Mouse (Mus musculus) G1E-ER4 (cell line): ENCODE data around the gene Hivep2. TPM values are rescaled to one million over a fixed set of nuclear protein-coding genes. Genes with fewer than 3 reads are reported as not detected.

Source experiments
- GATA1 ChIP-seq: IDR thresholded peaks from one replicate; pipeline ENCODE4 v1.8.0; 2012; ENCODE audit warnings: low read length, inconsistent platforms
- polyA plus RNA-seq: library from polyadenylated mRNA; stranded (reverse); fragments of >175 nt; gene quantifications from 2 replicates; pipeline ENCODE4 v1.2.3, GENCODE M21; 2012

Gene Hivep2
- polyA plus RNA-seq, 1 experiment = not detected

DNA sequence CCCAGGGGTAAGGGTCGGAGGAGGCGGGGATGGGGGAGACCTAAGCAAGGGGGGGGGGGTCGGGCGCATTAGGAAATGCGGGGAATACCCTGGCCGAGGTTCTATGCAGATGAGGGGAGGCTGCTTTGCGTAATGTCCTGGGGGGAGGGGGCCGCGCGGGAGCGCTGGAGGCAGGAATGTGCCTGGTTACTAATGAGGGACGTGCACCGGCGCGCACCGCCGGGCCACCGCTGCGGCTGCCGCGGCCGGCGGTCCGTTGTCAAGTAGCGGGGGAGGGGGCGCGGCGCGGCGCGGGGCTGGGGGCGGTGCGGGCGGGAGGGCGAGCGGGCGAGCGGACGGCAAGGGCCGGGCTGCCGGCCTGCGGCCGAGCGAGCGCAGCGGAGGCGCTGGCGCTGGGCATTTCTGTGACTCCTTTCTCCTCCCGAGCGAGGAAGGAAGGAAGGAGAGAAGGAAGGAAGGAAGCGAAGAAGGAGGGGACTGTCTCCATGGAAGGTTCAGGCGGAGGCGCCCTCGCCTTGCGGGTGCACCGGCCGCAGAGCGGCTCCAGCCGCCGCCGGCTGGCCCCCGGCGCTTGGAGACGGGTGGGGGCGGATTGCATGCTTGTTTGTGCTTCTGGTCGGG lies 1.1 kb downstream of the Hivep2 start:
- TF ChIP-seq GATA1 = no peak

DNA sequence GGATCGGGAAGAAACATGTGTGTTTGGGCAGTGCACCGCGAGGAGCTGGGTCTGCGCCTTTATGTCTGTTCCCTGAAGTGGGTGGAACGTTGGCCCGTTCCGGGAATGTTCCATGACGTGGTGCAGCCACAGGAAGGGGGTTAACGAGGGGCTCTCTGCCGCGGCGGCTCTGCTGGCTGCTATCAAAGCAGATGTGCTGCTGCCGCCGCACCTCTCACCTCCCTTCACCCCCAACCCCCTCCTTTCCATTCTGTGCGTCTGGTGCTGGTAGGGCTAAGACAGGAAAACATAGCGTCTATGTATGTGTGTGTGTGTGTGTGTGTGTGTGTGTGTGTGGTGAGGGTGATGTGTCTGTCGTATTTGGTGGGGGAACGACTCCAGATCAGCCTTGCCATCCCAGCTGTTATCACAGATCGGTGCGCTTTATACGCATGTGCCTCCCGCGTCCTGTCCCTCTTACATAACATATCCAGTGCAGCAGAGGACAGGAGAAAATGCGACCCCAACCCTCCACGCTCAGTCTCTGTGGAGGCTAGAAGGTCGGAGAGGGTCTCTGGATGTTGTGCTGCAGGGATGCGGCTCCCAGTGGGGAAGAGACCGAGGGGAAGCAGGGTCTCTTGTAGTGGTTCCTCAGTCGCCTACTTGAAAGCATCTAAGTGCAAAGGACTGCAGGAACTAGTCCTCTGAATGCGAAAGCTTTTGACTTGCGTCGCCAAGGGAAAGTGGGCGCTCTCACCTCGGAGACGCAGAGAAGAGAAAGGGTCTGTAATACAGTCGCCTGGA lies 1.8 kb downstream of the Hivep2 start:
- TF ChIP-seq GATA1 = no peak

DNA sequence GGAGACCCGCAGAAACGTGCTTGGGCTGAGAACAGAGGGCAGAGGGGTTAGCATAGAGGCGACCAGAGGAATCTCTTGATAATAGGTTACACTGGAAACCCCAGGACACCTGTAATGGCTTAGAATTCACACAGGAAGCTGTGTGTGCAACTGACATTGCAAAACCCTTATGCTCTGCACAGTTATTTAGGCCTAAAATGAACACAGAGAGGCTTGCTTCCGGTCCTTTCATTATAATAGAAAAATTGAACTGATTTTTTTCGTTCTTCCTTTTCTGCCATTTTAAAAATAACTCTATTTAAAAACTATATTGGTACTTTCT lies 2.3 kb downstream of the Hivep2 start:
- TF ChIP-seq GATA1 = no peak

- no peak for TF ChIP-seq GATA1
Measured at GRCm38 (mm10) chr10:13968989-13969388, 3.1 kb downstream of the Hivep2 start.

- no peak for TF ChIP-seq GATA1
Measured at GRCm38 (mm10) chr10:13970321-13970720, 4.4 kb downstream of the Hivep2 start.

DNA sequence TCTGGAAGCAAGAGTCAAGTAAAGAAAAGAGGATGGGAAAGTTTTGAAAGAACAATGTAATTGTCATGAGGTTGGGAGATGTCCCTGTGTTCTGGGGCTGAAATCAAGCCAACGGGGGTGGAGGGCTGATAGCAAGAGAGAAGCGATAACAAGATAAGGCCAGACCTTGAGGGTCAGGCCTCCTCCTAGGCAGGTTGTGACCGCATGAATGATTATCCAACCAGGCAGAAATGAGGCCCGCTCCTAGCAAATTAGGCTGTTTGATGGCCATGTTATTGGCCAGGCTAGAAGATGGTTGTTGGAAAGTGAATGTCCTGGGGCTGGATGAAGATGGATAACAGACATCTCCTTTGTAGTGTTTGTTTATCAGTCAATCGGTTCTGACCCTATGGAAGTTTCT lies 5.4 kb downstream of the Hivep2 start:
- no peak for TF ChIP-seq GATA1

- no peak for TF ChIP-seq GATA1
Measured at GRCm38 (mm10) chr10:13973563-13974179, 7.8 kb downstream of the Hivep2 start.

DNA sequence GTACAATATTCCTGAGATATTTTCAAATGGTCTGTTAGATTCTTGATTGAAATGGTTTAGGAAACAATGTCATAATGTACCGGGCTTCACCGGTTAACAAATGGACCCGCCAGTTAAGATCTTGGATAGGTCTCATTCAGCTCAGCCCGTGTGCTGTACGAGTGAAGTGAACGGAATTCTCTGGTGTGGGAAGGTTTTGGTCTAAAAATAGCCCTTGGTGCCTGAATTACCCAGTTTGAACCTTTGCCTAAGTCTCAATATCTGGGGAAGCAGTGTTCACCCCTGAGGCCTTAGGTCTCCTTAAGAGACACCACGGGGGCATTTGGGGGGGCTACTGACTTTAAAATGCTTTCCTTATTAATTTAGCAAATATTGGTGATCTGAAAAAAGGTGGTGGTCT lies 8.6 kb downstream of the Hivep2 start:
- no peak for TF ChIP-seq GATA1

DNA sequence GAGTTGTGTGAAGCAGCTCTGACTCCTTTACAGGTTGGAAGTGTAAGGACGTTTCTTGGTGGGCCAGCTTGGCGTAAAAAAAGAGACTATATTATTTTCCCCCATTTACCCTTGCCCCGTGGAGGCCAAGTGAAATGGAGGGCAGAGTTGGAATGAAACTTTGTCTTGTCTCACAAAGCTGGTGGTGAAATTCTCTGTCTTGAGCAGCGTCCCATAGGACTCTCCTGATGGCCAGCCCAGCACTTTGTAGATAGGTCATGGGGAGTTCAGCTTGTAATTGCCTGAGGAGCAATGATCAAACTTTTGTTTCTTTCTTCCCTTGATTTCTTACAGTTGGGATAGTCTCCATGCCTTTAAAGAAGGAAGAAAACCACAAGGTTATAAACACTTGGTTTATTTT lies 10.0 kb downstream of the Hivep2 start:
- TF ChIP-seq GATA1 = no peak

GRCm38 (mm10) chr10:13976267-13976666 lies 10.4 kb downstream of the Hivep2 start:
- TF ChIP-seq GATA1 = no peak

DNA sequence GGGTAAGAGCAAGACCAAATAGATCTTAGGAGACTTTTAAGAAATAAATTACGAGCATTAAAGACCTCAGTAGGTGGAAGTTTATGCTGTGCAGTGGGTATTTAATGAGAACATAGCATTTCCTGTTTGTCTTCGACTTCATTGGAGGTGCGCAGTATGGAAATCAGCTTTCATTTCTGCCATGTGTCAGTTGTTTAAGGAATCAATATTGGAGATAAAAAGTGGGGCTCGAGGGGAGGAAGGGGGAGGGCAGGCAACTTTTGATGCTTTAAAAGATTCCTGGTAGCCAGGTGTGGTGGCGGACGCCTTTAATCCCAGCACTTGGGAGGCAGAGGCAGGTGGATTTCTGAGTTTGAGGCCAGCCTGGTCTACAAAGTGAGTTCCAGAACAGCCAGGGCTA lies 16.4 kb downstream of the Hivep2 start:
- TF ChIP-seq GATA1 = no peak

DNA sequence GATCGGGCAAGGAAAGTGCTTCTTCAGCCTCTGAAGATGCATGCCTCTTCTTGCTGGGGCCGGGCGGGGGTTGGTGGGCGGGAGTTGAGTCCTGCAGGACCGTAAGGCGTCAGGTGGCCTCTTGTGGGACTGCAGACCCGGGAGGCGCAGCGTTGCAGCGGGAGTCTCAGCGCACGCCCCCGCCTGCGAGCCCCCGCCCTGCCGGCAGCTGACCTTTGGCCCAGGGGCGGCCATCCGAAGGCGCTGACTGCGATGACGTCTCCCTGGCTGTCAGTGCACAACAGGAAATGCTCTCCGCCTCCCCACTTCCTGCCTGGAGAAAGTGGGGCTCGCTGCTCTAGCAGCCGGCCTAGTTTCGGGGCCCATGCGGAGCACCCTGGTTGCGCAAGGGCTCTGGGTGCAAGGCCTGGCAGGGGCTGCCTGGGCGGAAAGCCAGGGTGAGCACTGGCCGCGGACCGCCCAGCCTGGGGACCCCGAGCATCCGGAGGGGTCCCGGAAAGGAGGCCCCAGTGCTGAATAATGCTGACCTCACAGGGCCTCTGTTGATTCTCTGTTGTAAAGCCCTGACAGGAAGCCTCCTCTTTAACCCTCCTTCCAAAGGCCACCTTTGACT lies 17.0 kb downstream of the Hivep2 start:
- TF ChIP-seq GATA1 = no peak

DNA sequence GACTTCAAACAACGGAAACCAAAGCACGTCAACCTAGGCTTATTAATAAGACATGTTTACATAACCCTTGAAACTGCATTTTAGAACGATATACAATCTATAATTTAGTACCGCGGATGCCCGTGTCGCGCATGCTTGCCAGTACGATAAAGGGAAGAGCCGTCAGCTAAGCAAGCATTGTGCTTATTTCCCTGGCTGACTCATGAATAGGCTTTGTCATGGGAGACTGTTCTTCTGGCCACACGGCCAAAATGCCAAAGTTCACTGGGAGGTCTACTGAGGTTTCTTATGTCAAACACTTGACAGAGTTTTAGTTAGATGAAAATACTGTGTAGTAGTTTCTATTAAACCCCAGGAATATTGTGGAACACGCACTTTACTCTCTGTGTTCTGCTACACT lies 17.8 kb downstream of the Hivep2 start:
- TF ChIP-seq GATA1 = no peak

- TF ChIP-seq GATA1 = no peak
Measured at GRCm38 (mm10) chr10:13984233-13984632, 18.4 kb downstream of the Hivep2 start.

DNA sequence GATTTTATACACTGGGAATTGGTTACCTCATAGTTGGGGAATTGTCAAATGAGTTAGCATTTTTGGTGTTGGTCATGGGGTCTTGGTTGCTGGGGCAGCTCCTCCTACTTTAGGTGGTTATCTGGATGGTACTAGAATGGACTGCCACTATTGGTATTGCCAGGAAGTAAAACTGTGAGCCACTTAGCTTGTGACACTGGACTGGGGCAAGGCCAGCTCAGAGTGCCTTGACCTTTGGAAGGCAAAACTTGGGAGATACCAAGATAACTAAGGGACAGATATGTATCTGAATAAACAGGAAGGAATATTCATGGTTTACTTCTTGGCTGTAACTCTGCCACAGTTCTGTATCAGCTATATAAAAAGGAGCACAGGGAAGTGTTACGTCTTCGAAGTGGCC lies 20.7 kb downstream of the Hivep2 start:
- no peak for TF ChIP-seq GATA1

- TF ChIP-seq GATA1 = no peak
Measured at GRCm38 (mm10) chr10:13987336-13987735, 21.5 kb downstream of the Hivep2 start.

DNA sequence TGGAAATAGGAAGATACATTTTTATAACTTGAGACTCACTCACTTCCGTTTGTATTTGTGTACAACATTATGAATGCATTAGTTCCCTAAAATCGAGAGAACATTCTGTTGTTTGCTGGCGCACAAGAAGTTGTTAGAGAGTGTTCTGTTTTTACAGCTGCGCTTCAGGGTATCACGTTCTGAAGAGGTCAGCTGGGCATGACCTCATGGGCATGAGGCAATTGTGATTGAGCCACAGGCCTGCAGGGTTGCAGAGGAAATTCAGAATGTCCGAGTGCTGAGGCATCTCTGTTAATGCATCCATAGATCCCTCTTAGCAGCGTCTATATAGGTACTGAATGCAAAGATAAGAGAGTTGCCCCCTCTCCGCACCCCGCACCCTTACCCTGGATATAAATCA lies 22.4 kb downstream of the Hivep2 start:
- no peak for TF ChIP-seq GATA1

DNA sequence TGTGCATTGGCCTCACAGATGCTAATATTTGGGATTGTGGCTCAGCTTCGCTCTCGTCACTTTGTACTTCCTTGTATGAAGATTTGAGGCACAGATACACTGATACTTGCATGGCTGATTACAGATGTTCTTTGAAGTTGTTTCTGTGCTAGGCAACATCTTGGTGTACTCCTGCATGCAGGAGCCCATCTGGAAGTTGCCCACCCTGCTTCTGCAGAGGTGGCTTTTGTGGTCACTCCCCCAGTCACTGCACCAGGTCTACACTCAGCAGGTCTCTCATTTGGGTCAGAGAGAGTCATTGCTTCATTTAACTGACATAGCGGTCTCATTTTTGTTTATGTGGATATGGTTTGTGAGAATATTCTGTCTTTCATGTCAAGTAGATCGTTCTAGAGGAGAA lies 22.9 kb downstream of the Hivep2 start:
- TF ChIP-seq GATA1 = no peak
